Mouse (Mus musculus) kidney, embryonic 16.5 days (tissue): Measurements from ENCODE around the gene Actr1b. TPM values are rescaled to one million over a fixed set of nuclear protein-coding genes. Genes with fewer than 3 reads are reported as not detected.

Experiments
- ATAC-seq: fragments of 200-750 bp; cut with Nextera tagmentation; 2 replicates; pipeline ENCODE4 v1.8.0; 2017; ENCODE audit warnings: moderate TSS enrichment; ENCODE audit not compliant: low FRiP score, low TSS enrichment
- H3K27ac ChIP-seq: fragments of 300-500 bp; sonication (generic); 2 replicates; pipeline ENCODE4 v1.5.1; 2014; ENCODE audit warnings: low read length
- H3K27me3 ChIP-seq: fragments of 300-500 bp; sonication (generic); 2 replicates; pipeline ENCODE4 v1.6.1; 2014; ENCODE audit warnings: low read length, control low read depth, mixed read lengths; ENCODE audit not compliant: insufficient read depth
- H3K36me3 ChIP-seq: fragments of 300-500 bp; sonication (generic); 2 replicates; pipeline ENCODE4 v1.6.1; 2014; ENCODE audit warnings: low read length, control low read depth, mixed read lengths; ENCODE audit not compliant: insufficient read depth
- H3K4me1 ChIP-seq: fragments of 300-500 bp; sonication (generic); 2 replicates; pipeline ENCODE4 v1.6.1; 2014; ENCODE audit warnings: low read length, control low read depth, mixed read lengths; ENCODE audit not compliant: insufficient read depth
- H3K4me2 ChIP-seq: fragments of 300-500 bp; sonication (generic); replicated peaks from 2 replicates; pipeline ENCODE4 v1.6.1; 2014; ENCODE audit warnings: low read depth, low read length
- H3K4me3 ChIP-seq: fragments of 300-500 bp; sonication (generic); 2 replicates; pipeline ENCODE4 v1.5.1; 2014; ENCODE audit warnings: mild to moderate bottlenecking, low read length
- H3K9ac ChIP-seq: fragments of 300-500 bp; sonication (generic); replicated peaks from 2 replicates; pipeline ENCODE4 v1.6.1; 2014; ENCODE audit warnings: low read length
- H3K9me3 ChIP-seq: fragments of 300-500 bp; sonication (generic); 2 replicates; pipeline ENCODE4 v1.6.1; 2016; ENCODE audit warnings: low read length, control low read depth
- WGBS: fragments of 180-500 bp; shearing (Covaris S2); extraction: QIAGEN DNeasy Blood & Tissue Kit; methylation state at CpG from one replicate; pipeline ENCODE4 v1.1.7; 2014; 5-methylcytosine and 5-hydroxymethylcytosine counted together
- polyA plus RNA-seq: library from polyadenylated mRNA; unstranded; fragments of >200 nt; fragmentation: Nextera tagmentation; extraction: Ambion mirVana; gene quantifications from 2 replicates; pipeline ENCODE4 v1.2.1, GENCODE M21; 2015

Actr1b gene
- polyA plus RNA-seq, 1 experiment from 2014 or later, result 123 TPM

GRCm38 (mm10) chr1:36743046-36743445, 28.8 kb upstream of the Actr1b start:
- Histone ChIP-seq H3K9me3 (0 out of 2 replicates have a peak, but pooled peaks cover 2% of the 10 kb centered on the region), H3K36me3 (no peaks in the 10 kb centered on the region), H3K27me3 (no peaks in the 10 kb centered on the region; the same call in 1 of the 2 replicates), H3K4me2 (no peak overlapping the region), H3K4me3 (no peak overlapping the region), H3K9ac (no peak overlapping the region), H3K27ac (no peak overlapping the region), H3K4me1 (no peaks in the 10 kb centered on the region)
- 77% methylated on average over 9 of the region's 9 CpGs for WGBS
- no peak for ATAC-seq

- H3K27me3 ChIP-seq, result no peaks in the 10 kb centered on the region; the same call in 1 of the 2 replicates
- ATAC-seq, result no peak
- no peak overlapping the region for H3K27ac ChIP-seq
- no peaks in the 10 kb centered on the region for H3K4me1 ChIP-seq
- no peak overlapping the region for H3K4me3 ChIP-seq
- 80% methylated on average over 5 of the region's 5 CpGs for WGBS
- no peak overlapping the region for H3K4me2 ChIP-seq
- no peak overlapping the region for H3K9ac ChIP-seq
- H3K9me3 ChIP-seq, result 0 out of 2 replicates have a peak, but pooled peaks cover 2% of the 10 kb centered on the region
- no peaks in the 10 kb centered on the region for H3K36me3 ChIP-seq
Observed at GRCm38 (mm10) chr1:36739231-36739630, 25.0 kb upstream of the Actr1b start.

GRCm38 (mm10) chr1:36737300-36737699, 23.1 kb upstream of the Actr1b start:
- H3K27ac ChIP-seq, result no peak overlapping the region
- ATAC-seq, result no peak
- no peak overlapping the region for H3K9ac ChIP-seq
- H3K27me3 ChIP-seq, result no peaks in the 10 kb centered on the region
- no peak overlapping the region for H3K4me2 ChIP-seq
- WGBS, result 12% methylated on average over 4 of the region's 4 CpGs
- H3K9me3 ChIP-seq, result 0 out of 2 replicates have a peak, but pooled peaks cover 2% of the 10 kb centered on the region
- H3K4me3 ChIP-seq, result no peak overlapping the region
- H3K4me1 ChIP-seq, result no peaks in the 10 kb centered on the region
- no peaks in the 10 kb centered on the region for H3K36me3 ChIP-seq

- Histone ChIP-seq H3K9ac (no peak overlapping the region), H3K4me3 (no peak overlapping the region), H3K4me1 (0 out of 2 replicates have a peak, but pooled peaks cover 3% of the 10 kb centered on the region), H3K9me3 (no peaks in the 10 kb centered on the region), H3K27ac (no peak overlapping the region), H3K4me2 (no peak overlapping the region), H3K36me3 (no peaks in the 10 kb centered on the region), H3K27me3 (no peaks in the 10 kb centered on the region)
- ATAC-seq, result no peak
- WGBS, result 46% methylated on average over 4 of the region's 4 CpGs
Observed at GRCm38 (mm10) chr1:36724057-36724431, 9.8 kb upstream of the Actr1b start.

- no peak overlapping the region for H3K4me2 ChIP-seq
- no peaks in the 10 kb centered on the region for H3K27me3 ChIP-seq
- no peak overlapping the region for H3K4me3 ChIP-seq
- H3K36me3 ChIP-seq, result no peaks in the 10 kb centered on the region
- 47% methylated on average over 16 of the region's 16 CpGs for WGBS
- no peaks in the 10 kb centered on the region for H3K9me3 ChIP-seq
- no peak overlapping the region for H3K27ac ChIP-seq
- no peak overlapping the region for H3K9ac ChIP-seq
- 0 out of 2 replicates have a peak, but pooled peaks cover 3% of the 10 kb centered on the region for H3K4me1 ChIP-seq
- ATAC-seq, result no peak
Observed at GRCm38 (mm10) chr1:36723146-36724056, 9.2 kb upstream of the Actr1b start.

- Histone ChIP-seq H3K27ac (no peak overlapping the region), H3K27me3 (no peaks in the 10 kb centered on the region), H3K9me3 (no peaks in the 10 kb centered on the region), H3K36me3 (no peaks in the 10 kb centered on the region), H3K4me3 (no peak overlapping the region), H3K4me2 (no peak overlapping the region), H3K4me1 (0 out of 2 replicates have a peak, but pooled peaks cover 3% of the 10 kb centered on the region), H3K9ac (no peak overlapping the region)
- 74% methylated on average over 1 of the region's 1 CpGs for WGBS
- ATAC-seq, result no peak
Observed at GRCm38 (mm10) chr1:36718786-36719185, 4.6 kb upstream of the Actr1b start.

GRCm38 (mm10) chr1:36711104-36711503, 3.1 kb downstream of the Actr1b start:
- WGBS, result 95% methylated on average over 2 of the region's 2 CpGs
- no peak for ATAC-seq
- Histone ChIP-seq H3K9ac (no peak overlapping the region), H3K4me2 (no peak overlapping the region), H3K9me3 (no peaks in the 10 kb centered on the region), H3K27me3 (no peaks in the 10 kb centered on the region), H3K27ac (no peak overlapping the region), H3K36me3 (no peaks in the 10 kb centered on the region), H3K4me3 (no peak overlapping the region), H3K4me1 (peaks cover 13% of the 10 kb centered on the region)

GRCm38 (mm10) chr1:36709854-36710280, 4.4 kb downstream of the Actr1b start, which contains the start of gene 4933424G06Rik:
Gene 4933424G06Rik (plus strand): TSS chr1:36710149.
- H3K9me3 ChIP-seq, result no peaks in the 10 kb centered on the region
- H3K36me3 ChIP-seq, result peaks cover 9% of the 10 kb centered on the region
- H3K27ac ChIP-seq, result peak within 1 kb of the TSS; percentile 77
- peak within 1 kb of the TSS; percentile 84 for H3K4me2 ChIP-seq
- peak; percentile 96 for ATAC-seq
- peaks cover 13% of the 10 kb centered on the region for H3K4me1 ChIP-seq
- peak within 1 kb of the TSS; percentile 93 for H3K9ac ChIP-seq
- no peaks in the 10 kb centered on the region for H3K27me3 ChIP-seq
- WGBS, result under 1% methylated on average over 29 of the region's 29 CpGs
- H3K4me3 ChIP-seq, result peak within 1 kb of the TSS; percentile 99

GRCm38 (mm10) chr1:36709055-36709853, 5.0 kb downstream of the Actr1b start:
- Histone ChIP-seq H3K27ac (peak overlapping the region; percentile 77), H3K4me3 (peak overlapping the region; percentile 99), H3K9ac (peak overlapping the region; percentile 93), H3K9me3 (no peaks in the 10 kb centered on the region), H3K4me1 (peaks cover 13% of the 10 kb centered on the region), H3K27me3 (no peaks in the 10 kb centered on the region), H3K4me2 (peak overlapping the region; percentile 84), H3K36me3 (peaks cover 15% of the 10 kb centered on the region)
- WGBS, result under 1% methylated on average over 33 of the region's 33 CpGs
- peak; percentile 84 for ATAC-seq
